Mouse (Mus musculus) megakaryocyte-erythroid progenitor cell, adult 5 weeks (primary cell): ENCODE data around the gene Slc9a7. TPM values are rescaled to one million over a fixed set of nuclear protein-coding genes. Genes with fewer than 3 reads are reported as not detected.

Source experiments
- polyA plus RNA-seq: library from polyadenylated mRNA; stranded (reverse); fragments of >175 nt; gene quantifications from 2 replicates; pipeline ENCODE4 v1.2.3, GENCODE M21; 2012

The Slc9a7 gene
- polyA plus RNA-seq: 1.9 and 3.0 TPM in 2 replicates

DNA sequence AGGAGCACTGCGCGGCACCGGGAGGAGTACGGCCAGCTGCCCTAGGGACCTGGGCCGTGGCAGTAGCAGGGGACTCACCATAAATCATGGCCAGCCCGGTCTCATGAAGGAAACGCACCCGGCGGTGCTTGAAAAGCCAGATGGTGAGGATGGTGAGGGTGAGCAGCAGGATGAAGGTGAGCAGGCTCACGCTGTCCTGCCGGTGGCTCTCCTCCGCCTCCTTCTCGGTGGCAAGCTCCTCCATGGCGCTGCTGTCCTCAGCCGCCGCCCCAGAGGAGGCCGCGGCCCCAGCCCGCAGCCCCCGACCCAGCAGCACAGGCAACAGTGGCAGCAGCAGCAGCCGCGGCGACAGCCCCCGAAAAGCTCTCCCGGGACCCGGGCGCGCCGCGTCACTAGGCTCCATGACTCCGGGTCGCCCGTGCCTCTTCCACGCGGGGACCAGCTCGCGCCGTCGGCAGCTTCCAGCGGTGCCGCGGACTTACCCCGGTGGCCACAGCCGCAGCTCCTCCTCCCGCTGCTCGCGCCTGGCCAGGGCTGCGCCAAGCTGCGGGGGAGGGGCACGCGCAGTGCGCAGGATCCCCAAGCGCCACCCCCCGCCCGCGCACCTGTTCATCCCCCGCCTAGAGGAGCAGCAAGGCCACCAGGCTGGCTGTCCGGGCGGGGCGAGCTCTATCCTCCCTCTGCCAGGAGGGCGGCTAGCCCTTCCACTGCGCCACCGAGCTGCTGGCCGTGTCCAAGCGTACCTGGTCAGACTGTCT, at the start of gene Slc9a7:
Gene Slc9a7 (minus strand): TSS at position 526 of the 758 bp plus-strand sequence.

DNA sequence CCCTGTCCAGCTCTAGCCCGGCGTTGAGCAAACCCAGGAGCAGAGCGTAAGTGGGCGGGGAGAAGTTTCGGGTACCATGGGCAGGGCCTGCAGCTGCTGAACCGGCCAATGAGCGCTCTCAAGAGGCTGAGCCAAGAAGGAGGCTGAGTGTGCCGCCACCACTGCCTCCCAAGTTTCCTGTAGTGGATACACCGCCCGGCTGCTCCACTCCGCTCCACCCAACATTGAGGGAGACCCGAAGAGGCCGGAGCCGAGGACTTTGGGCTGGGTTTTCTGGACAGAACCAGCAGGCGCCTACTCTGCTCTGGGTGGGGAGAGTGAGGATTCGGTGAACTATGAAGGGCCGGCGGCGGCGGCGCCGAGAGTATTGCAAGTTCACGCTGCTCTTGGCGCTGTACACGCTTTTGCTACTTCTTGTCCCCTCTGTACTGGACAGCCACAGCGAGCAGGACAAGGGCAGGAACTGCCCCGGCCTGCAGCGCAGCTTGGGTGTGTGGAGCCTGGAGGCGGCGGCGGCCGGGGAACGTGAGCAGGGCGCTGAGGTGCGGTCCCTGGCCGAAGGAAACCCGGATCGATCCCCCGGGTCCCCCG, 232.1 kb downstream of the Slc9a7 start, which contains the start of gene Chst7:
Gene Chst7 (plus strand): TSS at position 180 of the 591 bp plus-strand sequence.

Other genes starting within 250 kb of the Slc9a7 start
- gene Chst7, start 232.2 kb downstream of the Slc9a7 start, polyA plus RNA-seq: 0.26 and 0.34 TPM in 2 replicates
- 12.2 and 12.4 TPM in 2 replicates for gene Rp2, start 72.7 kb upstream of the Slc9a7 start, polyA plus RNA-seq
- gene Jade3, start 133.9 kb upstream of the Slc9a7 start, polyA plus RNA-seq: 0.31 and 0.55 TPM in 2 replicates